Mouse (Mus musculus) cerebellum, adult 9-10 months (tissue): ENCODE measurements around the gene Dock3.
A peak's percentile ranks its signal among the peaks of the same experiment; 100 is the strongest.

Experiments
- DNase-seq: peaks from one replicate; pipeline ENCODE4 v3.0.0; 2022

Dock3 gene

GRCm38 (mm10) chr9:107003187-107003586, 228.5 kb downstream of the Dock3 start:
- no peak for DNase-seq

DNA sequence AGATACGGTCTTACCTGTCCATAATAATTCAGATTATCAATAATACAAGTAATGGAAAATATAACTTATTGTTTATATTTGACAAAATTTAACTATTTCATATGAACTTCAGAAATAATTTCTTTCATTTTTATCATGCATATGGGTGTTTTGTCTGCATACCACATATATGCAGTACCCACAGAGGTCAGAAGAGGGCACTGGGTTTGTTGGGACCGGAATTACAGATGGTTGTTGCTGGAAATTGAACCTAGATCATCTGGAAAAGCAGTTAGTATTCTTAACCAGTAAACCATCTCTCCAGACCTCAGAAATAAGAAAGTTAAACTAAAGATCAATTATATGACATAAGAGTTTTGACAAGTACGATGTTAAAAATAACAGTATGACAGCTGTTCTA, 261.0 kb downstream of the Dock3 start:
- DNase-seq: peak; percentile 60

DNA sequence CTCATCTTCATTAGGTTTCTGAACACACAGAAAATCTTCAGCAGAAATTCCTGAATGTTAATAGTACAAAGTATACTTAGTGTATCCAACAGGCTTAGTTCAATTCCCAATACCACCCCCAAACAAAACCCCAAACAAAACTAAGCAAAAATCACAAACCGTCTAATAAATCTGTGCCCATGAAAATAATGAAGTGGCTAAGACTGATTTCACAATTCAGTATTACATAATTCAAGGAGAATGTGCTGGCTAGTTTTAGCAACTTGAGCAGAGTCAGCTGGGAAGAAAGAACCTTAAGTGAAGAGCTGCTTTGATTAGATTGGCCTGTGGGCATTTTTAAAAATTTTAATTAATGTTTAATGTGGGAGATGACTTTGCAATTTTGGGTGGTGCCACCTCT, 273.3 kb downstream of the Dock3 start:
- DNase-seq: no peak

DNA sequence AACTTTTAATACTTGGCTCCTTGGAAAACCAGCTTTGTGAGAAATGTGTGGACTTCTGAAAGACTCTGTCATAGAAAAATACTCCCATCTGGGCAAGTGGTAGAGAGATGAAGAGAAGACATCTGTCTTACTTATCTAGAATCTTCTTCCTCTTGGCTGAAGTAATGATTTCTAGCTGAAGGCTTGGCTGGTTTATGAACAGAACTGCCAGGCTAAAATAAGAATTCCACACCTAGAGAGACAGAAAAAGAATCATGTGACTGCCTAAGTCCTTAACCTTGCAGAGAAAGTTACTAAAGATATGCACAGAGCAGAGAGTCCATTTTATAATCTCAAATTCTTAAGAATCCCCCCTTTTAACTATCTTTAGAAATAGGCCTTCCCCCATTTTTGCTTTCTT, 276.2 kb downstream of the Dock3 start:
- DNase-seq: no peak

GRCm38 (mm10) chr9:106934998-106935397, 296.7 kb downstream of the Dock3 start:
- no peak for DNase-seq

- DNase-seq: no peak
Measured at GRCm38 (mm10) chr9:106914878-106915277, 316.8 kb downstream of the Dock3 start.

GRCm38 (mm10) chr9:106913759-106914158, 317.9 kb downstream of the Dock3 start:
- DNase-seq: no peak

GRCm38 (mm10) chr9:106911624-106912023, 320.1 kb downstream of the Dock3 start:
- DNase-seq: no peak

DNA sequence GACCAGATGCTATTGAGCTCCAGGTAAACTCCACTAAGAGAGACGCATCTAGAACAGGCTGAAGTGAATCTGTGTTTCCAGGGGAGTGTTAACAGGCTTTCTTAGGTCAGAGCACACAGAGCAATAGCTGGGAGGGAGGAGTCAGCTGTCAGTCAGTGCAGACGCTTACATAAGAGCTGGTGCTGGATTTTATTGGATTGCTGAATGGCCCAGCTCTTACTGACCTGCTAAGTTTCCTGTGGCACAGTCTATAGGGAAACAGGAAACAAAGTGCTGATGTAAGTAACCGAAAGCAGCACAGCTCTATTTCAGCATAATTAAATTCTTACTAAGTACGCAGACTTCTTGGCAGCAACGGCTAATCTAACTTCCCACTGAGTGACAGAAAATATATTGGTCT, 323.0 kb downstream of the Dock3 start:
- DNase-seq: no peak

DNA sequence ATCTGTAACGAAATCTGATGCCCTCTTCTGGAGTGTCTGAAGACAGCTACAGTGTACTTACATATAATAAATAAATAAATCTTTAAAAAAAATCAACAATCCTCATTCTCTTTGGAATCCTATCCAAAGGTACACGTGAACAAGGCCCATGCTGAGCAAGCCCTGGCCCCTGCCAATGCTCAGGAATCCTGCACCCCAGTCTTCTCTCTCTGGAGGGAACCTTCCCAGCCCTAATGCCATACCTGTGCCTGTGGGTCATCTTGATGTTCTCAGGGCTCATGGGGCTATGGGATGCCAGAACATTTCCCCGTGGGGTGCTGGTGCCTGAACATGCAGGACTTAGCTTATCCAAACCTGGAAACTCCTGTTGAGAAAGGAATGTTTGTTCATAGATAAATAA, 323.5 kb downstream of the Dock3 start:
- DNase-seq: no peak

DNA sequence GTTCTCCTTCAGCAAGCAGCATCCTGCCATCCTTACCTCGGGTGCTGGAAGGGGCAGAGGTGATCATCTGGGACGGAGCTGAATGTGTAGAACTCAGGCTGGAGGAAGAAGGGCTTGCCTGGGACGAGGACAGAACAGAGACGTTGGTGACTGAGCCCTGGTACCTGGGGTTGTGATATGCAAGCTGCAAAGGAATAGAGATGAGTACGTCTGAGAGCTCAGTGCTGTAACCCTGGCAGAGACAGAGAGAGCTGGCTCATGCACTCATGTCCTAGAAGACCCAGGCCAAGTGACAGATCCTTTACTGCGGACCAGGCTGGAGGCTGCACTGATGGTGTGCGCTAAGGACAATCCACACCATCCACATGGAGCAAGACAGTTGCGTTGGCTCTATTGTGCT, 325.1 kb downstream of the Dock3 start:
- DNase-seq: no peak

- peak; percentile 44 for DNase-seq
Measured at GRCm38 (mm10) chr9:106903791-106904134, 327.9 kb downstream of the Dock3 start.

DNA sequence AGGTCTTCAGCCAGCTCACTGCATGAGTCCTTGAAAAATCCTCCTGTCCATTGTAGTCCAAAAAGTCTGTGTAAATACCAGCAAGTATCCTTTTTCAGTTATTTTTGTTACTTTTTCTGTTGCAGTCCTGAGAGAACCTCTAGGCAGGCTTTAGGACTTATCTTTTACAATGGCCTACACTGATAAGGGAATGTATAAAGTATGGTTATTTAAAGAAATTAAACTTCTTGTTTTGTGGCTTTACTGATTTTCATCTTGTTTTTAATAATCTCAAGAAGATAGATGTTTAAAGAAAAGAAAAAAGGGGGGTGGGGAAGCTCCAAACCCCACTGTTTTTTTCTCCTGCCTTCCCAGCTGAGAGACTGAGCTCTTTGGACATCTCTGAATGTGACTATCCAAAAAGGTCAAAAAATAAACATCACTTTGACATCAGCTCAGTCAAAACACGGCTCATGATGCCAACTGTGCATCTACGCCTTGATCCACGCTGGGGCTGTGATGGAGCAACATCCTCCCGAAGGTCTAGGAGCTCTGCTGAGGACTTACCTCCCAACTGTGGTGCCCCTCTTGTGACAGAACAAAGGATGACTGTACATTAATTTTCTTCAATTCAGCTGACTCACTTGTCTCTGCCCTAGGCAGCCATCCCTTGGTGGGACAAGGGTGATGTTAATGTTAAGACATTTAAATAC, 328.5 kb downstream of the Dock3 start:
- no peak for DNase-seq

DNA sequence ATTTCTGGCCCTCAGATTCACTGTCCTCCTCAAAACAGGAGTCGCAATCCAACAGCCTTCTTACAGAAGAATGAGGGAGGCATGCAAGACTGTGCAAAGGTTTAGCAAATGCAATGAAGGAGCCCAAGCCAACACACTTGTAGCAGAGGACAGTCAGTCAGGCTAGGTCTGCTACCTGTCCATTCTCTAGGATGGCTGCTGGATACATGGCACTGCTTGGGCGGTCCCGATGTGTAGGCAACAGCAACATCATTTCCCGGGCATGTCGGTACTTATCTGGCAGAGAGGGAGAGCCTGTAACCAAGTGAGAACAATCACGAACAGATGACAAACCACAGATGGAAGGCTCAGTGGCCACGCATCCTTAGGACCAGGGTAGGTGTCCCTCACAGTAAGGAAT, 330.1 kb downstream of the Dock3 start:
- no peak for DNase-seq

DNA sequence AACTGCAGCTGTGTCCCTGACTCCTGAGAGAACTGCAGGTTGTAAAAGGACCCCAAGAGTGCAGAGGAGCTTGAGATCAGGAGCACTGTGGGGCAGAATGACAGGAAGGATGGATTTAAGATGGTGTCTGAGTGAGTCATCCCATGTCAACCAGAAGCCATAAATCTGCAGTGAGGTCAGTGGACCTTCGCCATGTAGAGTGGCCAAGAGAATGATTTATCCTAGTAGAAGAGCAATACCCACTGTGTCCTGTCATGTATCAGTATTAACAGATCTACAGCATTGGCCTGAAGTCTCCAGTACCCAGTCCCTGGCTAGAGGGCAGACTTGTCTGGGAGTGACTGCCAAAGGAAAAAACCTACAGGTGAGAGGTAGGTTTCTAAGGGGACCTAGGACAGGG, 332.8 kb downstream of the Dock3 start:
- DNase-seq: no peak

GRCm38 (mm10) chr9:106893327-106893726, 338.4 kb downstream of the Dock3 start:
- peak; percentile 43 for DNase-seq

DNA sequence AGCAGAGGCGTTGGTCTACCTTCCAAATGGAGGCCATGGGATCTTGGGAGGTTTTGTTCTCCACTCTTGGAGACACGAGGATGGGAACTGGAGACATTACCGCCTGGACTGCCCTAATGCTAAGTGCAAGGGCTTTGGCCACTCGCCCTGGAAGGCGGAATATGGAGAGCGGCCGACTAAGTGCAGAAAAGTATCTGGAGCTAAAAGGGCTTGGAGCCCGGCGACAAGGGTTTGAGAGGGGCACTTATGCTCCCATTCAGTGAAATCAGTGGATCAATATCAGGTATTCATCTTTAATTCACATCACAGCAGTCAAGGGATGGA, 339.2 kb downstream of the Dock3 start:
- no peak for DNase-seq

DNA sequence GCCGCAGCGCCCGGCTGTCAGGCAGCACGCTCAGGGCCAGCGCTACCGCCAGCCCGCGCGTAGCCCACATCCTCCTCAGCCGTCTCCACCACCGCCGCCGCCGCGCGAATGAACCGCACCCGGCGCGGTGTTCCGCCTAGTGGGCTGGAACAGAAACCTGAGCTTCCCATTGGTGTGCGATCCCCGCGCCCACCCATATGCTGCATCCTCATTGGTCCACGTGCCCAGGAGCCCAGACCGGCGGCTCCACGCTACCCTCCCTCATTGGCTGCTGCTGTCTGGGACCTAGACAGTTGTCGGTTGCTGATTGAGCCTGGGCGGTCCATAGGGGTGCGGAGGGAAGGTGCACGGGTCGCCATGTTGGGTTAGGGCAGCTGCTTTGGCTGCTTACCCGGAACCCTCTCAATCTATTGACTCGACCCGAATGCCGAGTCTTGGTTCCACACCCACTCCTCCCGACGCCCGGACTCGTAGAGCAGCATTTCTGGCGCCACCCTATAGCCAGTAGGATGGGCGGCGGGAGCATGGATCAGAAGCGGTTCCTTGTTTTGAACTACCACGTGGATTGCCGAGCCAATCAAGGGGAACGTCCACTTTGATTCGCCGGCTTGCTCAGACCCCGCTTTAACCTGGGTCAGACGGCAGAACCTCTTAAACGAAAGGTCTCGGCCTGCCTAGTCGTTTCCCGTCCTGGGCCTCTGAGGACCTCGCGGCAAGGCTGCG, 339.7 kb downstream of the Dock3 start, which contains the start of gene Manf:
TSS of gene Manf (minus strand) at position 151 of the 723 bp plus-strand sequence.
- peak; percentile 98 for DNase-seq

GRCm38 (mm10) chr9:106891341-106891741, 340.4 kb downstream of the Dock3 start:
- peak; percentile 79 for DNase-seq

DNA sequence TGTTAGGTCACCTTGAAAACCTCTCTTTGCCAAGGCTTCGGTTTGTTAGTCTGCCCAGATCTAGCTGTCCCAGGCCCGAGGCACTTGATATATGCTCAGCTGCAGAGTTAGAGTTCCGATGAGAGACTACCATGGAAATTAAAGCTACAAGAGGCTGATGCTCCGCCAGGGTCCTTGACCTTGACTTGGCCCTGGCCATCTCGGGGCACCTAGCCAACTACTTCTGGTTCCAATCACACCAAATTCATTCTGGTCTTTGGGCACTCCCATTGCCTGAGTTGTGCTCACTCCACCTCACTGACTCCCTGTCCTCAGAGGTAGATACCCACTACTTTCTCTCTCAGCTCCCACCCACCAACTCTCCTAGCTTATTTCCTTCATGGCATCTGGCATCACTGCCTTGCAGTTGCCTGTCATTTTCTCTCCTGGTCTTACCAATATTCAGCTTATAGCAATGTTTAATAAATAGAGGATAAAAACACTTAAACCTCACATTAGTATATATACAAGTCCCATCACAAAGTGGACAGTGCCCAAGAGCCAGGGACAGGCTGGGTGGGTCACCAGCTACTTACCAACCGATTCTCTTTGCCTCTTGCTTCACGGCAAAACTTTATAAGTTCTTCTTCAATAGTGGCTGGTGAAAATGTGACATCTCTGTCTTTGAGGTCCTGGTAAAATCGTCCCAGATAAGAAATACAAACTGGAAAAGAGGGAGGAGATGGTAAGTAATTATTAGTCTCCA, 341.0 kb downstream of the Dock3 start:
- DNase-seq: peak; percentile 55

DNA sequence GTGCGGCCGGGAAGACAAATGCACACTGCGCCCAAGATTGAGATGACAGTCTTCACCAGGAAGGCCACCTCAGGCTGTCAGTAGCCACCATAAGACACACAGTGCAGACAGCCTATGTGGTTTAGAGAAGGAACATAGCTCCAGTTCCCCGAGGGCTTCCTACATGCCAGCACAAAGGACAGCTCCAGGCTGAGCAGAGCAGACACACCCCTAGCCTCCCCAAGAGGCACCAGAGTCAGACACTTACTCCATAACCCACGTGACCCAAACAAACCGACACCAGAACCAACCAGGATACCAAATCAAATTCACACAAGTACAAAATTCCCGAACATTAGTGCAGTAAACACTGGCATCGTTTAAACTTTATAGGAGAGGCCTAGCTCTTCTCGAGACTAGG, 342.4 kb downstream of the Dock3 start:
- peak; percentile 26 for DNase-seq

DNA sequence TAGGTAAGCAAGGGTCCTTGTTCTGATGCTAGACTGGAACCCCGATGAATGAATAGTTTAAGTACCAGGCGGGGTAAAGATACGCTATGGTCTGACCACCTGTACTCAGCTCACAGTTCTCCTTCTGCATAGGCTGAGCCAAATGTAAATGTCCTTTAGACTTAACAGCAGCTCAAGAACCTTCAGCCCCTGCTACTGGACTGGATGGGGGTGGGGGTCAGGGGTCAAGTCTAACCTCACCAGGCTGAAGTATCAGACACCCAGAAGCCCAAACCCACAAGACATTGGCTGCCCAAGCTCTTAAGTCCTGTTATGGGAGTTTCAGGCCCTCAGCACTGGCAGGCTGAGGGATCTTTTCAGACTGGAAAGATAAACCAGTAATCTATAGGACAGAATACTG, 343.4 kb downstream of the Dock3 start:
- DNase-seq: peak; percentile 55

DNA sequence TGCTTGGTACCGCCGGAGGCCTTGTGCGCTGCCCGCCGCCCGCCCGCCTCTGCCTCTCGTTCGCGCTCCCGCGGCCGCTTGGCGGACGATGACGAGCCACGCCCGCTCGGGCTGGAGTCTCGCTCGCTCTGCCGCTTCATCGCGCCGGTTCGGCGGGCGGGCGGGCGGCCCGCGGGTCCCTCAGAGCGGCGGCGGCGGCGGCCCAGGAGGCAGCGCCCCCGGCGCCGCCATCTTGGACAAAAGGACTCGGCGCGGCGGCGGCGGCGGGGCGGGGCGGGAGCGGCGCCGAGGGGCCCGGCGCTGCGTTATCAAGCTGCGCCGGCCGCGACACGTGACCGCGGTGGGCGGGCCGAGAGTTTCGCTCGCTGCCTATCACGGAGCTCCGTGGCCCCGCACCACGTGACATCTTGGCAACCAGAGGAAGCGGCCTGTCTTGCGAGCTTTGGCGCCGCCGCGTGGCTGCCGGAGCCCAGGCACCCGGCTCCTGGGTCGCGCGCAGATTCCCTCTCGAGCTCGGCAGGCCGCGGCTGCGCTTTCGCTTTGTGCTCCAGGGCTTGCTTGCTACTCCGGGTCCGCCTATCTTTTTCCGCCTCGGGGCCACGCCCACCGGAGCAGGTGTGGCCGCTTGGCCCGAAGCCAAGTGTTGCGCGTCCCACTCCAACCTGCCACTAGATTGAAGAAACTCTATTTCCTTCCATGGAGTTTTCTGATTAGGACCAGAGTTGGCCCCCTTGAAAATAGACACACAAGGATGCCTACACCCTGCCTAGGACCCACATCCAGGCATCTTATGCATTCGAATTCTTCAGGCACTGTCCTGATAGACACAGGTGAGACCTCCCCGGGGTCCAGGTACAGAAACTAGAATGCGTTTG, 344.6 kb downstream of the Dock3 start, which contains the start of gene Rbm15b:
TSS of gene Rbm15b (minus strand) at position 601 of the 875 bp plus-strand sequence.
- peak; percentile 98 for DNase-seq
